Comparison of ENCODE assay signal across 8 mouse cellular contexts in genomic region chr2:12419262-12419655, GRCm38 (mm10). TPM values are rescaled to one million over a fixed set of nuclear protein-coding genes. Genes with fewer than 3 reads are reported as not detected.
DNase-seq lines count a peak whose midpoint lies in the region; ATAC-seq lines count a peak whose summit lies in the region.

TSS of gene Mindy3 (minus strand) at chr2:12419470.

- peaks cover 9% of the 10 kb centered on the region for H3K4me1 ChIP-seq in hindbrain, embryonic 16.5 days (ENCODE audit: control insufficient read depth, insufficient read depth, low read depth, low read length)

- ATAC-seq in hindbrain, embryonic 16.5 days = peak; percentile 96

- no peaks in the 10 kb centered on the region for H3K9me3 ChIP-seq in hindbrain, embryonic 16.5 days (ENCODE audit: control insufficient read depth, low read length)

- peak; percentile 55 for DNase-seq in WW6 (ENCODE audit: low read depth, low spot score)
- peak; percentile 68 to 88 for DNase-seq in cerebellum, postnatal 4 days (ENCODE audit: low spot score in 2 of 2)
- DNase-seq in gastrocnemius, adult 18-20 months (ENCODE audit: low spot score) = peak; percentile 92
- DNase-seq in left cerebral cortex, adult 18-20 months (ENCODE audit: low spot score in 2 of 2) = peak; percentile 84 to 90
- peak; percentile 92 for DNase-seq in right cerebral cortex, adult 18-20 months
- peak; percentile 49 for DNase-seq in urinary bladder, postnatal 10 days (ENCODE audit: low spot score)

- H3K27ac ChIP-seq in hindbrain, embryonic 16.5 days (ENCODE audit: low read depth, low read length) = peak within 1 kb of the TSS; percentile 76
- H3K27ac ChIP-seq in macrophage = peak within 1 kb of the TSS; percentile 62

- under 1% methylated on average over 25 of the region's 25 CpGs for WGBS in hindbrain, embryonic 16.5 days
- 2% methylated on average over 19 of the region's 25 CpGs for WGBS in macrophage (ENCODE audit: missing documents)

- peaks cover 49% of the 10 kb centered on the region for H3K79me2 ChIP-seq in macrophage (ENCODE audit: inconsistent target)

- peak within 1 kb of the TSS; percentile 85 for H3K4me3 ChIP-seq in hindbrain, embryonic 16.5 days (ENCODE audit: low read length)
- H3K4me3 ChIP-seq in macrophage (ENCODE audit: inconsistent target) = peak within 1 kb of the TSS; percentile 95

- no peaks in the 10 kb centered on the region for H3K27me3 ChIP-seq in hindbrain, embryonic 16.5 days (replicated peaks; ENCODE audit: control insufficient read depth, insufficient read depth, low read length)

- H3K4me2 ChIP-seq in hindbrain, embryonic 16.5 days (ENCODE audit: low read length) = peak within 1 kb of the TSS; percentile 72

- peak within 1 kb of the TSS; percentile 80 for H3K9ac ChIP-seq in hindbrain, embryonic 16.5 days (ENCODE audit: low read depth, low read length)

- H3K36me3 ChIP-seq in hindbrain, embryonic 16.5 days (ENCODE audit: control insufficient read depth, insufficient read depth, low read length) = no peaks in the 10 kb centered on the region
- H3K36me3 ChIP-seq in macrophage (ENCODE audit: inconsistent target) = no peaks in the 10 kb centered on the region

RNA-seq across cellular contexts. Expression of gene Mindy3, which starts in this region (rescaled TPM):
- total RNA-seq in gastrocnemius, adult 18-20 months (2021) = 10 to 100 TPM in 1 of 2 experiments, 1 to 10 TPM in 1; 9.0 to 10.9 TPM
- 46.0 and 46.1 TPM in 2 replicates for polyA plus RNA-seq in hindbrain, embryonic 16.5 days (2015; fragmentation: Nextera tagmentation; extraction: Ambion mirVana)
- total RNA-seq in left cerebral cortex, adult 18-20 months (2021) = 10 to 100 TPM; 49.8 to 56.2 TPM
- 100 to 1,000 TPM in 24 of 26 experiments, 10 to 100 TPM in 2; 93.4 to 180 (median 128) TPM for total RNA-seq in macrophage (2018; cell fraction: chromatin; rRNA removed)
- total RNA-seq in macrophage (2018; cell fraction: cytosol; rRNA removed) = 10 to 100 TPM; 32.4 to 42.9 (median 36.7) TPM
- total RNA-seq in macrophage (2018; cell fraction: nucleus; rRNA removed) = 100 to 1,000 TPM in 6 of 26 experiments, 10 to 100 TPM in 20; 47.7 to 114 (median 87.8) TPM
- 33.4 to 41.3 TPM (median 37.1 TPM) in 3 replicates for polyA plus RNA-seq in macrophage (2018)

Comparison
In these comparisons a context has a peak if more than half of its experiments do, and no peak if none do; other contexts are left out.
1. Peak in every context shown above with its lines: DNase-seq, ATAC-seq, H3K4me3 ChIP-seq and H3K27ac ChIP-seq.
2. RNA of gene Mindy3 (total RNA-seq): 49.8 to 56.2 TPM in left cerebral cortex, adult 18-20 months; 9.0 to 10.9 TPM in gastrocnemius, adult 18-20 months; every median in the first group is over 4 times any median in the second.